Mouse (Mus musculus): ENCODE data around the gene Syne1. TPM values are rescaled to one million over a fixed set of nuclear protein-coding genes. Genes with fewer than 3 reads are reported as not detected.

The Syne1 gene
- total and polyA plus RNA-seq, 3 experiments, result 29.0 to 66.6 (median 53.6) TPM

DNA sequence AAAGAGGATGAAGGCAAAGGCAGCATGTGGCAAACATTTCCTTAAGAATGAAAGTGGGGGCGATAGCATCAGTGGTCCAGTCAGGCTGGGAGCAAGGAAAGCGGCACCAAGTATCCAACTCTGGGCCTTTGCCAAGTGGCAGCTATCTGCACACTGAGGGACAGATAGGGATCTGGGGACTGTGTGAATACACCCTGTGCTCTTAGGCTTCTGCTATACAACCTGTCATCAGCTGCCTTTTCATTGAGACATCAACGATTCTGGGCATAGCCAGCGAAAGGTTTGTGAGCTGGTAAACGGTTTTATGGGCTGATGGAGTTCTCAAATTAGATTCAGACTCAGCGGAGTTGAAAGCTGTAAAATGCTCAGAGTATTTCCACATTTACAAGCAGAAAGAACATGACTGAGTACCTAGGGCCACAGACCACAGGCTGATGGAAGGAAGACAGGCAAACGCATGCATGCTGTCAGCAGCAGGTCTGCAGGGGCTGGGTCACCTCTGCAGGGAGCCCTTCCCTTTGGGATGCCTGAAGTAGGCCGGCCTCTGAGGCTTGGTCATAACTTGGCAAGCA, 542.4 kb downstream of the Syne1 start:
- WGBS, result 68% methylated on average over 8 of the region's 8 CpGs
- intact Hi-C loops (cut with DNase I), result no loop called here
- Histone ChIP-seq H3K4me1 (ENCODE audit: control insufficient read depth, insufficient read depth, low read length) (no peaks in the 10 kb centered on the region), H3K36me3 (ENCODE audit: control insufficient read depth, insufficient read depth, low read length) (no peaks in the 10 kb centered on the region), H3K27ac (no peak overlapping the region), H3K79me2 (replicated peaks; ENCODE audit: control insufficient read depth, insufficient read depth, low read length) (no peaks in the 10 kb centered on the region), H3K4me3 (no peak overlapping the region), H3K9ac (ENCODE audit: low read depth, low read length) (no peak overlapping the region), H3K27me3 (ENCODE audit: control insufficient read depth, insufficient read depth, low read length) (no peaks in the 10 kb centered on the region)
- no peak for TF ChIP-seq POLR2A (IDR thresholded peaks at IDR 0.05; ENCODE audit: insufficient read depth, low read depth, low read length)
- no peak for TF ChIP-seq CTCF (IDR thresholded peaks at IDR 0.05)
- TF ChIP-seq EP300 (IDR thresholded peaks at IDR 0.05; ENCODE audit: insufficient read depth, low read depth, low read length), result no peak
- no peak for DNase-seq

DNA sequence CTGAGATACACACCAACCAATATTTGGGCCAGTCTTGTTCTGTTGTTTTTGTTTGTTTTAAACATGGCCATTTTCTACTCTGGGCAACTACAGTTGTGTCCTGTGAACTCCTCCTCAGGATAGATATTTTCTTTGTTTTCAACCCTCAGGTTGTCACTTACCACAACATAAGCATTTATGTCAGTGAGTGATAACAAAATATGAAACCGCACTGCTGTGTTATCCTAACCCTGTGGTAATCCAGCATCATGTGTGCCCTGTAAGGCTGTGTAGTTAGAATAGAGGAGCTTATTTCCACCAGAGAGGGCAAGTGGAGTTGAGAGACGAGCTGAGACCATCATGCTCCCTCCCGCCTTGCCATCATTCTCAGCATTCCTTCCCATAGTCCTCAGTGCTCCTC, 554.7 kb downstream of the Syne1 start:
- TF ChIP-seq POLR2A (IDR thresholded peaks at IDR 0.05; ENCODE audit: insufficient read depth, low read depth, low read length), result no peak
- no peak for TF ChIP-seq CTCF (IDR thresholded peaks at IDR 0.05)
- no peak for TF ChIP-seq EP300 (IDR thresholded peaks at IDR 0.05; ENCODE audit: insufficient read depth, low read depth, low read length)
- intact Hi-C loops (cut with DNase I), result no loop called here

GRCm38 (mm10) chr10:4993802-4994201, 557.5 kb downstream of the Syne1 start:
- Histone ChIP-seq H3K27me3 (ENCODE audit: control insufficient read depth, insufficient read depth, low read length) (no peaks in the 10 kb centered on the region), H3K9ac (ENCODE audit: low read depth, low read length) (no peak overlapping the region), H3K4me1 (ENCODE audit: control insufficient read depth, insufficient read depth, low read length) (no peaks in the 10 kb centered on the region), H3K36me3 (ENCODE audit: control insufficient read depth, insufficient read depth, low read length) (no peaks in the 10 kb centered on the region), H3K79me2 (replicated peaks; ENCODE audit: control insufficient read depth, insufficient read depth, low read length) (no peaks in the 10 kb centered on the region), H3K4me3 (no peak overlapping the region), H3K27ac (no peak overlapping the region)
- no peak for DNase-seq
- intact Hi-C loops (cut with DNase I), result no loop called here
- no peak for TF ChIP-seq POLR2A (IDR thresholded peaks at IDR 0.05; ENCODE audit: insufficient read depth, low read depth, low read length)
- TF ChIP-seq EP300 (IDR thresholded peaks at IDR 0.05; ENCODE audit: insufficient read depth, low read depth, low read length), result no peak
- no peak for TF ChIP-seq CTCF (IDR thresholded peaks at IDR 0.05)
- 21% methylated on average over 3 of the region's 3 CpGs for WGBS

More for the DNA sequence above, 554.7 kb downstream of the Syne1 start:
- WGBS, result 75% methylated on average over 3 of the region's 3 CpGs
- Histone ChIP-seq H3K4me3 (no peak overlapping the region), H3K36me3 (ENCODE audit: control insufficient read depth, insufficient read depth, low read length) (no peaks in the 10 kb centered on the region), H3K27ac (no peak overlapping the region), H3K79me2 (replicated peaks; ENCODE audit: control insufficient read depth, insufficient read depth, low read length) (no peaks in the 10 kb centered on the region), H3K4me1 (ENCODE audit: control insufficient read depth, insufficient read depth, low read length) (no peaks in the 10 kb centered on the region), H3K27me3 (ENCODE audit: control insufficient read depth, insufficient read depth, low read length) (no peaks in the 10 kb centered on the region), H3K9ac (ENCODE audit: low read depth, low read length) (no peak overlapping the region)
- no peak for DNase-seq

DNA sequence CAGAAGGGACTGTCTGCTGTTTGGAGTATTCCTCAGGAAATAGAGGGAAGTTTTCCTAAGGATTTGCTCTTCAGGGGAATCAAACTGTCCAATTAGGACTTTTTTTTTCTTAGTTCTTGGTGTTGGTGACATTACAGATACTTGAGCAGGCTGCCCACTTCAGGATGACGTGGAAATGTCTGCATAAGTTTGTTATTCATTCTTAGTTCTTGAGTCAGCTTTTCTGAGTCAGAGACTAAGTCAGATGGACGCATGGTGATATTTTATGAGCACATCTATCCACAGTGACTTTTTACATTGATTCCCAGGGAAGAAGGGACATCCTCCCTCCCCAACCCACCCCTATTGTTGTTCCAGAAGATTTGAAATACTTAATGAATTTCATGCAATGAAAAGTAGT, 567.4 kb downstream of the Syne1 start:
- intact Hi-C loops (cut with DNase I), result no loop called here
- DNase-seq, result no peak
- no peaks in the 10 kb centered on the region for H3K4me1 ChIP-seq (ENCODE audit: control insufficient read depth, insufficient read depth, low read length)
- H3K4me3 ChIP-seq, result no peak overlapping the region
- no peaks in the 10 kb centered on the region for H3K79me2 ChIP-seq (replicated peaks; ENCODE audit: control insufficient read depth, insufficient read depth, low read length)
- H3K36me3 ChIP-seq (ENCODE audit: control insufficient read depth, insufficient read depth, low read length), result no peaks in the 10 kb centered on the region
- 0 out of 2 replicates have a peak, but pooled peaks cover 2% of the 10 kb centered on the region for H3K27me3 ChIP-seq (ENCODE audit: control insufficient read depth, insufficient read depth, low read length)
- no peak overlapping the region for H3K9ac ChIP-seq (ENCODE audit: low read depth, low read length)
- H3K27ac ChIP-seq, result no peak overlapping the region
- 54% methylated on average over 2 of the region's 2 CpGs for WGBS
- TF ChIP-seq CTCF (IDR thresholded peaks at IDR 0.05) (no peak), EP300 (IDR thresholded peaks at IDR 0.05; ENCODE audit: insufficient read depth, low read depth, low read length) (no peak), POLR2A (IDR thresholded peaks at IDR 0.05; ENCODE audit: insufficient read depth, low read depth, low read length) (no peak)

GRCm38 (mm10) chr10:4977374-4977773, 573.9 kb downstream of the Syne1 start:
- WGBS, result 82% methylated on average over 3 of the region's 3 CpGs
- TF ChIP-seq POLR2A (IDR thresholded peaks at IDR 0.05; ENCODE audit: insufficient read depth, low read depth, low read length) (no peak), EP300 (IDR thresholded peaks at IDR 0.05; ENCODE audit: insufficient read depth, low read depth, low read length) (no peak), CTCF (IDR thresholded peaks at IDR 0.05) (no peak)
- DNase-seq, result no peak
- H3K4me3 ChIP-seq, result no peak overlapping the region
- no peaks in the 10 kb centered on the region for H3K79me2 ChIP-seq (replicated peaks; ENCODE audit: control insufficient read depth, insufficient read depth, low read length)
- no peak overlapping the region for H3K9ac ChIP-seq (ENCODE audit: low read depth, low read length)
- no peaks in the 10 kb centered on the region for H3K36me3 ChIP-seq (ENCODE audit: control insufficient read depth, insufficient read depth, low read length)
- H3K27ac ChIP-seq, result no peak overlapping the region
- 0 out of 2 replicates have a peak, but pooled peaks cover 2% of the 10 kb centered on the region for H3K27me3 ChIP-seq (ENCODE audit: control insufficient read depth, insufficient read depth, low read length)
- H3K4me1 ChIP-seq (ENCODE audit: control insufficient read depth, insufficient read depth, low read length), result no peaks in the 10 kb centered on the region
- intact Hi-C loops (cut with DNase I), result no loop called here

DNA sequence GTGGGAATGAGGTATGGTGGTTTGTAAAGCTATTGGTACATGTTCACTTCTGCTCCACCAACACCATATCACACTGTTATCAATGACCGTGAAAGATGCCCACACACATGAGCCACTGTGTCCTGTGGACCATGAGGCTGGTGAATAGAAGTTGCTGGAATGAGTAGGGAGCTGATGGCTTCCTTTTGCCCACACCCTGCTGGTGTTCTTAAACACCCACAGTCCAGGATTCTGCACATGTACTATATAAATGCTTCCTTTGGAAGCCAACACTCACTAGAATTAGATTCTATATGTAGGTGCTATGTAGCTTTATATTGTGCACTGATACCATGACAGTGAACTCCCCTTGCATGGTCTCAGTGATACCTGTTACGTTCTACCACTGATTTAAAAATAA, 574.7 kb downstream of the Syne1 start:
- no peak for DNase-seq
- intact Hi-C loops (cut with DNase I), result no loop called here
- Histone ChIP-seq H3K27me3 (ENCODE audit: control insufficient read depth, insufficient read depth, low read length) (no peaks in the 10 kb centered on the region), H3K9ac (ENCODE audit: low read depth, low read length) (no peak overlapping the region), H3K79me2 (replicated peaks; ENCODE audit: control insufficient read depth, insufficient read depth, low read length) (no peaks in the 10 kb centered on the region), H3K4me3 (no peak overlapping the region), H3K27ac (no peak overlapping the region), H3K4me1 (ENCODE audit: control insufficient read depth, insufficient read depth, low read length) (no peaks in the 10 kb centered on the region), H3K36me3 (ENCODE audit: control insufficient read depth, insufficient read depth, low read length) (no peaks in the 10 kb centered on the region)
- 87% methylated on average over 2 of the region's 2 CpGs for WGBS
- TF ChIP-seq EP300 (IDR thresholded peaks at IDR 0.05; ENCODE audit: insufficient read depth, low read depth, low read length) (no peak), CTCF (IDR thresholded peaks at IDR 0.05) (no peak), POLR2A (IDR thresholded peaks at IDR 0.05; ENCODE audit: insufficient read depth, low read depth, low read length) (no peak)
